Mouse (Mus musculus) left cerebral cortex, postnatal 10 days (tissue): ENCODE measurements at regions not wholly inside any gene's neighbourhood (a gene's known extent, or its start where the extent isn't known, plus 50 kb on each side); places are given as distances from the start of the nearest gene placed in this dataset.

Experiments
- DNase-seq, 2 experiments: peaks; one replicate each; pipeline ENCODE4 v3.0.0; 2021 to 2022; ENCODE audit warnings: low spot score in 2 of 2, mixed read lengths in 1 of 2; ENCODE audit errors: extremely low spot score in 1 of 2
- intact Hi-C: fragments of 180-260 bp; cut with DNase I; formaldehyde crosslinking; loops from one replicate; pipeline ENCODE4 v1.15.1; 2025

GRCm38 (mm10) chr3:50881437-50882248 is 342.6 kb upstream of the Noct start:
- no peak for DNase-seq
- intact Hi-C loops: no loop called here

GRCm38 (mm10) chr3:50882249-50882733 is 342.0 kb upstream of the Noct start:
- intact Hi-C loops: no loop called here
- DNase-seq: no peak

GRCm38 (mm10) chr3:50886336-50886735 is 337.9 kb upstream of the Noct start:
- DNase-seq: no peak
- intact Hi-C loops: no loop called here

- intact Hi-C loops: no loop called here
- DNase-seq: peak in 1 of 2 experiments; percentile 86
These were observed 337.2 kb upstream of the Noct start for GRCm38 (mm10) chr3:50887002-50887401.

- DNase-seq: no peak
- intact Hi-C loops: no loop called here
These were observed 335.6 kb upstream of the Noct start for GRCm38 (mm10) chr3:50888571-50889210.

DNA sequence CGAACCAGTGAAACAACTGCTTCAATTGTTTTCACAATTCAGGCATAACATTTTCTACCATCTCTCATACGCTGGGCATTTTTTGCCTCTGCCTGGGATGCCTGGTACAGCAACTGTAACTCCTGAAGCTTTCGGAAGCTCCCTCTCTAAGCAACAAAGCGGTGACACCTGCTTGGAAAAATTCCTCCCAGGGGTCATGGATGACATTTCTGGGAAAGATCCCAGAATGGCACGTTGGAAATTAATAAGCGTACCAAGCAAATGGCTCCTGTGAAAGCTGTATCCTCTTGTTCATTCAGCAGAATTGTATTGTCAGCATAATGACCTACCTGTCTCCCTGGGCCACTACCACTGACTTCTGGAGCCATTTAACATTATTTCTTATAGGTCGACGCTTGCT is 333.7 kb upstream of the Noct start:
- no peak for DNase-seq
- intact Hi-C loops: no loop called here

GRCm38 (mm10) chr3:50898179-50898578 is 326.1 kb upstream of the Noct start:
- intact Hi-C loops: no loop called here
- DNase-seq: no peak

DNA sequence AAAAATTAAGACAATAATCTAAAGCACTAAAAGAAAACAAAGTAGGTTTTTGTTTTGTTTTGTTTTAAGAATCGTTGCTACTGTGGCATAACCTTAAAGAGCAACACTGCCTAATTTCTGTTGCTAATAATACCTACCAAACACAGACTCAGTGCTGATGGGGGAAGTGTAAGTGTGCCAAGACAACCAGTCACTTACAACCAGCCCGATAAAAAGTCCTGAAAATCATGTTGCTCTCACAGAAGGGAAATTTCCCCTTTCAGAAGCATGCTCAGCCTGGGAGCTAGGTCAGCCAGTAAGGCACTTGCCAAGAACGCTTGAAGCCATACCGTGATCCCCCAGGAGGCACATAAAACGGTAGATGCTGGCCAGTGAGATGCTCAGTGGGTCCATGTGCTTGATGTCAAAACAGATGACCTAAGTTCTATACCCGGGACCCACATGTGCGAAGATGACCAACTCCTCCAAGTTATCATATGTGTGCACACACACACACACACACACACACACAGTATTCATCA is 324.4 kb upstream of the Noct start:
- intact Hi-C loops: loop anchor here (5.0 kb wide), 1 partner anchor 518 kb away; no protein-coding TSS in a partner anchor
- DNase-seq: no peak

DNA sequence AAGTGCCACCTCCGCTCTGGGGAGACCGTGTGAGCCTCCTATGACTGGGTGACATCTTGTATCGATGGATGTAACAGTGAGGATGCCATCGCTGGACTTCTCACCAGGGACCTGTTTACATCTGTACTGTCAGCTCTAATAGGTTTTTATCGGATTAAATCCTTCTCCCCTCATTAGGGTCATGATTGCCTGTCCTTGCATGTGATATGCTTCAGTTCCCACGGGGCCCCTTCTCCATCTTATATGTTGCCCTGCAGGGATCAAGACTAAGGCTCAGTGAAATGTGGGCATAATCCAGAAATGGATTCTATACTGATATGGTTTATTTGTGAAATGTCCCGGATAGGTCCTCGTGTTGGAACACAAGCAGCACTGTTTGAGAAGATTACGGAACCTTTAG is 323.7 kb upstream of the Noct start:
- intact Hi-C loops: loop anchor here (5.0 kb wide), 1 partner anchor 518 kb away; no protein-coding TSS in a partner anchor
- no peak for DNase-seq

DNA sequence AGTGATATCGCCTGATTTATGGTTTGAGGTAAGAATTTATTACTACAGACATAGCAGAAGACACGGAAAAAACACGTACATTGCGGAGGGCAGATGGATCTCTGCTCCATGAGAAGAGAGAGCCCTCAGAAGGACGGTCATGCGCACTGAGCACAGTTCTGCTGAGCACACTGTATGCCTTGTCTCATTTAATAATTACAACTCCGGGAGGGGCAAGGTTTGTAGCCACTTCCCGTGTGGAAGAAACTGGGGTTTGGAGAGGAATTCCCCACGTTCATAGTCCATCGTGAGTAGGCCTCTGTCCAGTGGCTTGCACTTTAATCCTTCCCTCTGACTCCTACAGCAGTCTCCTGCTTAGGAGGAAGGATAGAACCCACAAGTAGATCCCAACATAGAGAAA is 322.9 kb upstream of the Noct start:
- intact Hi-C loops: loop anchor here (5.0 kb wide), 1 partner anchor 519 kb away; no protein-coding TSS in a partner anchor

GRCm38 (mm10) chr3:50902933-50903332 is 321.3 kb upstream of the Noct start:
- peak; percentile 61 to 67 for DNase-seq
- intact Hi-C loops: loop anchor here (5.0 kb wide), 1 partner anchor 521 kb away; no protein-coding TSS in a partner anchor

More for the DNA sequence above, 322.9 kb upstream of the Noct start:
- DNase-seq: no peak

GRCm38 (mm10) chr3:50904716-50905116 is 319.5 kb upstream of the Noct start:
- no peak for DNase-seq
- intact Hi-C loops: loop anchor here (5.0 kb wide), 2 partner anchors 522 to 607 kb away; no protein-coding TSS in a partner anchor

DNA sequence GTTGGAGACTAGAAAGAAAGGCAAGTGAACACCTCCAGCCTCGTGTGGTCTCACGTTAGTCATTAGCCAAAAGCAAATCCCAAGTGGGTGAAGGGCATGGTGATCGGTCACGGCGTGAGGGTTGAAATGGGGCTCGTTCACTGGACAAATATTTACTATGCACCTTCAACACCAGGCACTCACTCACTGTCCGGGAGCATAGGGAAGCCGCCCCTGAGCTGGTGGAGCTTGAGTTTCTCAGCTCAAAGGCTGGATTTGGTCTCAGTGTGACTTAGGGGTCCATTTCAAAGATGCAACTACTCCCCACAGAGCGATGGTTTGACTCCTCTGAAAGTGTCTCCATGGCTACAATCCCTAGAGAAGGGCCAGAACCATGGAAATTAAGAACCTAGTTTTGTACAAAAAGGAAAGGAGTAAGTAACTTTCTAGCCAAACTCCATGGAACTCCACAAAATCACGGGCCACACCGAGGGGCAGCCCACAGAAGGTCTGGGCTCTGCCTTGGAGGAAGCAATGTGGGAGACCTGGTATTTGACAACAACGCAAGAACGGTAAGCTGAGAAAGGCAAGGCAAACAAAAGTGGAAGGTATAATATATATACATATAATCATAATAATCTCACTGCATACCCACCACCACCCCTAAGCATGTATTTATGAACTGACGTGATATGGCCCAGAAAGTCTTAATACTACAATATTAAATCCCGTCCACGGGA is 318.8 kb upstream of the Noct start:
- no peak for DNase-seq
- intact Hi-C loops: loop anchor here (5.0 kb wide), 1 partner anchor 608 kb away; no protein-coding TSS in a partner anchor

DNA sequence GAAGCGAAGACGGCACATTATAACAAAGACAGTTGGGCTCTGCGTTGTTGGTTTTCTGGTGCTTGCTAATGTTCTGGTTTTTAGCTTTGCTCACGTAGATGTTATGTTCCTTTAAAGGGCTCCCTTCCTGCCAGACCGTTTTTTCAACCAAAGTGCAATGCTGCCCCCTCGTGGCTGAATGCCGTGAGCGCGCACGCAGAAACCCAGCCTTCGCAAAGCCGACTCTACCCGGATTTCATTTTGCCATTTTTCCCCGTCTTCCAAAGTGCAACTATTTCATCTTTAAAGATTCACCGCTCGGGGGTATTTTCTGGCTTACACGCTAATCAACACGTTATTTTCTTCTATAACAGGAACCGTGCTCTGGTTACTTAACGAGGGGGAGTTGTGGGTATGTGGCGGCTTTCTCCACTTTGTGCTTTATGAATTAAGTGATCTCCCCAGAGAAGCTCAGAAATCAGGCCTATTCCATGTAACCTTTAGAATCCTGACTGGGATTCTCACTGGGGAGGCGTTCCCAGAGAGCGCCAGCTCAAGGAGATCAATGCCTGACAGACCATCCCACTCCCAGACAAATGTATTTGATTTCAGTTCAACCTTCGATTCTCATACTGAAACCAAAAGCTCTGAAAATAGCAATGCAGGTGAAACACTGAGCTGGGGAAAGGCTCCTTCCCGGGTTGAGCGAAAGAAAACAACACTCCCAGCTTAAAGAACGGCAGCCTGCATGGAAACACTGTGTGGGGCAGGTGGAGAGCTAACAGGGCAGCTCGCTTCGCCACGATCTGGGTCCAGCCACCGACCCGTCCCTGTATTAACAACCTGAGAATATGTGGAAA is 318.0 kb upstream of the Noct start:
- intact Hi-C loops: loop anchor here (2.0 to 5.0 kb wide), 2 partner anchors 215 to 609 kb away; no protein-coding TSS in a partner anchor
- DNase-seq: peak; percentile 90 to 93

- intact Hi-C loops: no loop called here
- no peak for DNase-seq
These were observed 311.2 kb upstream of the Noct start for GRCm38 (mm10) chr3:50912980-50913518.

DNA sequence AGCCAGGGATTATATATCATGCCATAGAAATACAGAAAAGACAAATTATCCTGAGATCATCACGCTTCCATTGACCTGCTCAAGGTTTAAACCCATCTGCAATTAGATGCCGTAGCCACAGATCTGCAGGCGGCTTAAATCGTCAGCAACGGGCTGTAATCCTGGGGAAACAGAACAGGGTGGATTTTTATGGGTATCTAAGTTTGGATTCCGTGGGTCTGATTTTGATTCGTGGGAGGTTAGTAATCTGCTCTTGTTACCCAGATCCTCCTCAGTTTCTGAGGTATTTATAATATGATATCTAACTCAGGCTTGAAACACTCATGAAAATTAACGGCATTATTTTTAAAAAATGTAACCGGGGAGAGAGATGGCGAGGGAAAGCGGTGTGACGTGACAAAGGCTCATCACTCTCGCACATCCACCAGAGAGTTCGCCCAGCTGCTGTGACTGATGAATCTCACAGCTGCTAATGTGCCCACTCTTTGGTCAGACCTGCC is 309.3 kb upstream of the Noct start:
- DNase-seq: no peak
- intact Hi-C loops: no loop called here

DNA sequence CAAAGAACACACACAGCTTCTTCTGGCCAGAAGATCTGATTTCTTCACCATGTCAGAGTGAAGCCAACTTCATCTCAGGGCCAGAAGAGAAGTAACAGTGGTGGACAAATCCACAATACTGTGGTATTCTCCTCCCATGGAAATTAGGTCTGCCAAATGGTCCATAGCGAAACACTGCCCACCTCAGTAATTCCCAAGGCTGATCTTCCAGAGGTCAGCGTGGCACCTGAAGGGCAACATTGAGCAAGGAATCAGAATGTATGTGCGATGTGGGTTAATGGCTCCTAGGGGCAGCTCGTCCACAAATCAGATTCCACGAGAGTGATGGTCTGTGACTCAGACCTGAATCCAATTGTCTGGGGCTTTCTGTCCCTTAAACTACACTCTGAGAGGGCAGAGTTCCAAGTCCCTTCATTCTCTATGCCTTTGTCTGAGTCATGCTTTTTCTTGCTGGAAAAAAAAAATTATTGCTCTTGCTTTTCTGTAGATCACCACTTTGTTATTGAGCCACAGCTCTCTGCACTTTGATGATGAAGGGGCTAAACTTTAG is 307.9 kb upstream of the Noct start:
- intact Hi-C loops: no loop called here
- DNase-seq: no peak
